Mouse (Mus musculus) heart, embryonic 11.5 days (tissue): ENCODE data around the gene Dip2a. TPM values are rescaled to one million over a fixed set of nuclear protein-coding genes. Genes with fewer than 3 reads are reported as not detected.
A peak's percentile ranks its signal among the peaks of the same experiment; 100 is the strongest.

Experiments
- ATAC-seq: fragments of 200-750 bp; cut with Nextera tagmentation; replicated peaks from 2 replicates; pipeline ENCODE4 v1.8.0; 2017; ENCODE audit warnings: moderate library complexity; ENCODE audit not compliant: insufficient number of reproducible peaks, low FRiP score, low TSS enrichment
- H3K27ac ChIP-seq: fragments of 300-500 bp; sonication (generic); 2 replicates; pipeline ENCODE4 v1.5.1; 2014; ENCODE audit warnings: mild to moderate bottlenecking, low read depth, low read length
- H3K27me3 ChIP-seq: fragments of 300-500 bp; sonication (generic); 2 replicates; pipeline ENCODE4 v1.6.1; 2014; ENCODE audit warnings: mild to moderate bottlenecking, low read length, mixed read lengths; ENCODE audit not compliant: control insufficient read depth, insufficient read depth
- H3K36me3 ChIP-seq: fragments of 300-500 bp; sonication (generic); 2 replicates; pipeline ENCODE4 v1.6.1; 2014; ENCODE audit warnings: mild to moderate bottlenecking, low read length, moderate library complexity, mixed read lengths; ENCODE audit not compliant: control insufficient read depth, insufficient read depth
- H3K4me1 ChIP-seq: fragments of 300-500 bp; sonication (generic); 2 replicates; pipeline ENCODE4 v1.6.1; 2014; ENCODE audit warnings: low read length; ENCODE audit not compliant: control insufficient read depth, insufficient read depth
- H3K4me2 ChIP-seq: fragments of 300-500 bp; sonication (generic); 2 replicates; pipeline ENCODE4 v1.6.1; 2014; ENCODE audit warnings: mild to moderate bottlenecking, moderate library complexity
- H3K4me3 ChIP-seq: fragments of 300-500 bp; sonication (generic); 2 replicates; pipeline ENCODE4 v1.5.1; 2014; ENCODE audit warnings: low read depth, low read length
- H3K9ac ChIP-seq: fragments of 300-500 bp; sonication (generic); 2 replicates; pipeline ENCODE4 v1.6.1; 2014; ENCODE audit warnings: mild to moderate bottlenecking, low read depth, low read length, moderate library complexity
- H3K9me3 ChIP-seq: fragments of 300-500 bp; sonication (generic); replicated peaks from 2 replicates; pipeline ENCODE4 v1.6.1; 2016; ENCODE audit warnings: low read length; ENCODE audit not compliant: control insufficient read depth
- WGBS: fragments of 180-500 bp; shearing (Covaris S2); extraction: QIAGEN DNeasy Blood & Tissue Kit; methylation state at CpG from one replicate; pipeline ENCODE4 v1.1.7; 2014; ENCODE audit not compliant: insufficient replicate concordance; 5-methylcytosine and 5-hydroxymethylcytosine counted together
- polyA plus RNA-seq: library from polyadenylated mRNA; unstranded; fragments of >200 nt; fragmentation: Nextera tagmentation; extraction: Ambion mirVana; gene quantifications from 2 replicates; pipeline ENCODE4 v1.2.1, GENCODE M21; 2014

Gene Dip2a
- polyA plus RNA-seq, 1 experiment from 2014 or later = 5.6 TPM

DNA sequence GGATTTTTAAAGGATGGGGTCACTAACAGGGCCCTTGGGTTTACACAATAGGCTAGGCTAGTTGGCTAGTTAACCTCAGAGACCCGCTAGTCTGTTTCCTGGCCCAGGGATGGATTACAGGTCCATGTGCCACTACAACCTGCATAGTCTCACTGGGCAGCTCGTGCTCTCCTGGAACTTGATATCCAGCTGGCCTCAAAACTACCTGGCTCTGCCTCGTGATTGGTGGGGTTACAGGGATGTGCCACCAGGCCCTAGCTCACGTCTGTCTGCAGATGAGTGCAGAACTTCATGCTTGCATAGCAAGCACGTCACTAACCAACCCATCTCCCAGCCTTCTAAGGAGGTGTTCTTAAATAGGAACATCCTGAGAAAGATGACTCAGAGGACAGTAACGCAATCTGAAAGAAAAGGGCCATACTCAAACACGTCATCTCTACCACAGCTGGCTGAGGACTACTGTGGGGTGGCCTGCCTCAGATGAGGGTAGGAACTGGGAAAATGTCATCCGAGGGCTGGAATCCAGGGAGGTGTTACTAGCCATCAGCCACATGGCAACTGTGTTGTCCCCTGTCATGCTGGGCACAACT lies 12.3 kb upstream of the Dip2a start:
- WGBS = 86% methylated on average over 8 of the region's 8 CpGs
- H3K27me3 ChIP-seq = no peaks in the 10 kb centered on the region
- H3K4me1 ChIP-seq = no peaks in the 10 kb centered on the region
- H3K36me3 ChIP-seq = peaks cover 12% of the 10 kb centered on the region
- no peak overlapping the region for H3K4me3 ChIP-seq
- H3K4me2 ChIP-seq = no peak overlapping the region
- H3K9me3 ChIP-seq = no peaks in the 10 kb centered on the region
- H3K9ac ChIP-seq = no peak overlapping the region
- no peak for ATAC-seq
- no peak overlapping the region for H3K27ac ChIP-seq

DNA sequence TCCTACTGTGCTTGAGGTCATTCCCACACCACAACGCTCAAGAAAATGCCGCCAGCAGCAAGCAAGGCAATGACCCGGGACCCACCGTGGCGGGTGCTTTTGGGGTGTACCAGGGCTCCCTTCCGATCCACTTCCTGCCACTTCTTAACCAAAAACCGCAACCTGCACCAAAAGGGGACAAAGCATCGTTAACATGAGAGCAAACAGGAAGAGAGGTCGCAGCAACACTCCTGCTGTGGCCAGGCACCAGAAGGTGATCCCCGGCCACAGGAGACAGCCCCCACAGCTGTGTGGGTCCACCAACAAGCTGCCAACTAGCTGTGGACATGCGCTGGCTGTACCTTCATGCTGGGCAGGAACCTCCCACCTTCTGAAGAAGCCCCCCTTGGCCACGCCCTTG lies 9.9 kb upstream of the Dip2a start:
- no peaks in the 10 kb centered on the region for H3K9me3 ChIP-seq
- peaks cover 23% of the 10 kb centered on the region for H3K36me3 ChIP-seq
- no peak for ATAC-seq
- no peak overlapping the region for H3K27ac ChIP-seq
- H3K4me3 ChIP-seq = no peak overlapping the region
- H3K9ac ChIP-seq = no peak overlapping the region
- 87% methylated on average over 12 of the region's 12 CpGs for WGBS
- no peak overlapping the region for H3K4me2 ChIP-seq
- H3K4me1 ChIP-seq = no peaks in the 10 kb centered on the region
- no peaks in the 10 kb centered on the region for H3K27me3 ChIP-seq

DNA sequence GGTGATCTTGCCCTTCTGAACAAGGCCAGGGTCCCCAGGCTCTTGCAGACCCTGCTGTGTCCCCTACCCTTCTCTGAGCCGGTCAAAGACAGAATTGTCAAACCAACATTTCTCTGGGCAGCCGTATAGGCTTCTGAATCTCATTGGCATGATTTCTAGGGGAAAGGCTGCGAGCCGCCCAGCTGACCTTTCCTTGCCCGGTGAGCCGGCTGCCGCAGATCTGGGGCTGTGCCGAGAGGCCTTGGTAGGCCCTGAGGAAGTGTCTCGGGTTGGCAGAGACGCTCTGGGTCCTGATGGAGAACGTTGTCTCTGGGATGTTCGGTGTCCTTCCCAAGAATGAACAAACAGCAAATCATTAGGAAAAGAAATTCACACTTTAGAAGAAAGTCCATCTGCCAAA lies 8.9 kb upstream of the Dip2a start:
- WGBS = 94% methylated on average over 12 of the region's 12 CpGs
- H3K36me3 ChIP-seq = peaks cover 23% of the 10 kb centered on the region

DNA sequence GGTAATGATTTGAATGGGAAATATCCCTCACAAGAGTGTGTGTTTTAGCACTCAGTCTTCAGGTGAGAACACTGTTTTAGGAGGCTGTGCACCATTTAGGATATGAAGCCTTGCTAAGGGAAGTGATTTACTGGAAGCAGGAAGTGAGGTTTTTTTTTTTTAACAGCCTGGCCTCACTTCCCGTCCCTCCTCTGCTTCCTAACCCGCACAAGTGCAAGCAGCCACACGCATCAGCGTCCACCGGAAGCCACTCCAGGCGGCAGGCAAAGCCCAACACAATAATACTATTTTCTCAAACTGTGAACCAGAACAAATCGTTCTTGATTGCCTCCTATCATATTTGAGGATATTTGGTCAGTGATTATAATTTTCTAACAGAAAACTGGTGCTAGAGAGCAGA lies 6.9 kb upstream of the Dip2a start:
- WGBS = 88% methylated on average over 7 of the region's 7 CpGs
- peak overlapping the region; percentile 35; the same call in 1 of the 2 replicates for H3K27ac ChIP-seq
- H3K36me3 ChIP-seq = peaks cover 23% of the 10 kb centered on the region
- H3K4me2 ChIP-seq = no peak overlapping the region
- H3K27me3 ChIP-seq = no peaks in the 10 kb centered on the region
- H3K9me3 ChIP-seq = no peaks in the 10 kb centered on the region
- H3K4me1 ChIP-seq = no peaks in the 10 kb centered on the region
- no peak for ATAC-seq
- no peak overlapping the region for H3K4me3 ChIP-seq
- no peak overlapping the region for H3K9ac ChIP-seq

More for the DNA sequence above, 8.9 kb upstream of the Dip2a start:
- Histone ChIP-seq H3K4me3 (no peak overlapping the region), H3K4me1 (no peaks in the 10 kb centered on the region), H3K9ac (no peak overlapping the region), H3K4me2 (no peak overlapping the region), H3K27me3 (no peaks in the 10 kb centered on the region), H3K9me3 (no peaks in the 10 kb centered on the region), H3K27ac (no peak overlapping the region)
- ATAC-seq = no peak

DNA sequence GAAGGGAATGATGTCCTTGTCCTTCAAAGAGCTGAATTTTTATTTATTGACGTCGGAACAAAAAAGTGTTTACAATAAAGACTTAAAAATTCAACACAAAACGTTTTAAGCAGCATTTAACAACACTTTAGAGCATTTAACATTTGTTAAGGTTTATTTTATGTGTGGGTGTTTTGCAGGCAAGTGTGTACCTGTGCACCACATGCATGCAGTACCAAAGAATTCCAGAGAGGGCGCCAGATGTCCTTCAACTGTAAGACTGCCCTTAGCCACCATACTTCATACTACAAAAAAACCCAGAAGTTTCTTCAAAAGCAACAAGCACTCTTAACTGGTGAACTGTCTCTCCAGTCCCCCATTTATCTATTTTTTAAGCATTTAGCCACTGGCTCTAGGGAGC lies 1.5 kb upstream of the Dip2a start:
- 4% methylated on average over 4 of the region's 4 CpGs for WGBS
- Histone ChIP-seq H3K4me3 (peak overlapping the region; percentile 78; the same call in 1 of the 2 replicates), H3K4me2 (peak overlapping the region; percentile 71), H3K9me3 (no peaks in the 10 kb centered on the region), H3K36me3 (peaks cover 12% of the 10 kb centered on the region), H3K27me3 (no peaks in the 10 kb centered on the region), H3K9ac (no peak overlapping the region), H3K27ac (no peak overlapping the region), H3K4me1 (peaks cover 12% of the 10 kb centered on the region)
- ATAC-seq = no peak

DNA sequence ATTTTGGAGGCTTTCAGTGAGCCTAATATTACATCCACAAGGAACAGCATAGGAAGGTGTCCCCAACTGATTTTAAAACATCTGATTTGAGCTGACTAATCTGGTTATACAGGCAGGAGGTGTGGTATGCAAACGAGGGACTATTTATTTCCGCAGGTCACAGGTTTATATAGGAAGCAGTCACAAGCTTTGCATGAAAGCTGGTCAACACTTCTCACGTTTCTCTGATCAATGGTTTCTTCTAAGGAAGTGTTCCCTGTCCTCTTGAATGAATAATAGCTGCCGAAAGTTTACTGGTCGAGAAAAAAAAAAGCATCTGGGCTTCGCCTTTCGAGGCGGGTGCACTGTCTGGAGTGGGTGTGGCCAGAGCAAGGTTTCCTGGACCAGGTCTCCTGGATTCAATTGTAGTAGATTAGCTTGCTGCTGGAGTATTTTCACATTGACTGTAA lies 976 bp upstream of the Dip2a start:
- H3K9me3 ChIP-seq = no peaks in the 10 kb centered on the region
- peak overlapping the region; percentile 78 for H3K4me3 ChIP-seq
- H3K27me3 ChIP-seq = no peaks in the 10 kb centered on the region
- H3K4me2 ChIP-seq = peak overlapping the region; percentile 71
- H3K4me1 ChIP-seq = peaks cover 12% of the 10 kb centered on the region
- H3K36me3 ChIP-seq = peaks cover 8% of the 10 kb centered on the region
- H3K27ac ChIP-seq = no peak overlapping the region
- 15% methylated on average over 8 of the region's 8 CpGs for WGBS
- H3K9ac ChIP-seq = no peak overlapping the region
- ATAC-seq = no peak

DNA sequence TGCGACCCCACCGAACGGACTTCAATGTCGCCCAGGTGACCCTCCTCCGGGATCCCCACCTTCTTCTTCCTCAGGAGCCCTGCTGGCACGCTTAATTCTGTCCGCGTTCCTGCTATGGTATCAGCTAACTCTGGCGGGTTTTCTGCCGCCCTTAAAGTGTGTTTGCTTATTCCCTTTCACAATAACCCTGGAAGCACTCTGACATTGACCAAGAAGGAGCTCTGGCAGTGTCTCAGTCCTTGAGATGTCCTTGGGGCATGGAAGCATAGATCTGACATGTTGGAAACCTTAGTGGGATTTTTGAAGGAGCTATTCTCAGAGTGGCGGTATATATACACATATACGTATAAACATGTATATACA lies 430 bp upstream of the Dip2a start:
- peak overlapping the region; percentile 64 for H3K9ac ChIP-seq
- H3K36me3 ChIP-seq = peaks cover 3% of the 10 kb centered on the region
- 9% methylated on average over 8 of the region's 12 CpGs for WGBS
- H3K4me1 ChIP-seq = peaks cover 12% of the 10 kb centered on the region
- peak overlapping the region; percentile 71 for H3K4me2 ChIP-seq
- H3K27me3 ChIP-seq = no peaks in the 10 kb centered on the region
- H3K4me3 ChIP-seq = peak overlapping the region; percentile 78
- H3K9me3 ChIP-seq = no peaks in the 10 kb centered on the region
- peak overlapping the region; percentile 75 for H3K27ac ChIP-seq
- peak; percentile 9; the same call in 1 of the 2 replicates for ATAC-seq

DNA sequence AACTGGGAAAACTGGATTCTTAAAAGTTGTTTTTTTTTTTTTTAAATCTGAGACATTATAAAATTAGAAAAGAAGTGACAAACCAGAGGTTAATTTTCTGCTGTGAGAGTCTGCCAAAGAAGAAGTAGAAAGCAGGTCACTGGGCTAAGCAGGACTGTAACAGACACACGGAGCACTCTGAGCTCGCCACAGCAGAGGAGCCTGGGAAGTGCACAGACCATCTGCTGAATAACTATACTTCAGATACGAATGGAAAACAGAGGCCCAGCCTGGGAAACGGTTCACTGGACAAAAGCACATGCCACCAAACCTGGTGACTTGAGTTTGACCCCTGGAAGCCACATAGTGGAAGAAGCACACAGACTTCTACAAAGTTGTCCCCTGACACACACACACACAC lies 10.7 kb downstream of the Dip2a start:
- H3K36me3 ChIP-seq = no peaks in the 10 kb centered on the region
- no peaks in the 10 kb centered on the region for H3K27me3 ChIP-seq
- 47% methylated on average over 4 of the region's 4 CpGs for WGBS
- no peak overlapping the region for H3K27ac ChIP-seq
- no peaks in the 10 kb centered on the region for H3K9me3 ChIP-seq
- H3K4me2 ChIP-seq = no peak overlapping the region
- H3K9ac ChIP-seq = no peak overlapping the region
- no peak overlapping the region for H3K4me3 ChIP-seq
- H3K4me1 ChIP-seq = peaks cover 13% of the 10 kb centered on the region
- no peak for ATAC-seq

DNA sequence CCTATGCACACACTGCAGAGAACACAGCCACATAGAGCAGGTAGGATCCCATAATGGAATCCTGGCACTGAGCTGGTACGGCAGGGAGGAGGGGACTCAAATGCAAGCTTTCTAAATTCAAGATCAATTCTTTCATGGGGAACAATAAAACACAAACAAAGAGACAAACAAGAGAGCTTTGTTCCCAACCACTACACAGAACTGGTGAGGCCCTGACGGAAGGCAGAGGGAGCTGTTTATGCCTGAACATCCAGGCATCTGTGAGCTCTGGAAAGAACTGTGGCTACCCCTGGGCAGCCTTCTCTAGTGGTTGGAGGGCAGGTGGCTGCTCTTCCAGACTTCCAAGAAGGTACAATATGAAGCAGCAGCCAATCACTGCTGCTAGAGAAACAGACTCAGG lies 13.1 kb downstream of the Dip2a start:
- H3K4me3 ChIP-seq = no peak overlapping the region
- ATAC-seq = no peak
- H3K4me1 ChIP-seq = peaks cover 19% of the 10 kb centered on the region
- H3K27ac ChIP-seq = no peak overlapping the region
- WGBS = 87% methylated on average over 2 of the region's 2 CpGs
- no peaks in the 10 kb centered on the region for H3K9me3 ChIP-seq
- H3K4me2 ChIP-seq = no peak overlapping the region
- no peaks in the 10 kb centered on the region for H3K27me3 ChIP-seq
- no peaks in the 10 kb centered on the region for H3K36me3 ChIP-seq
- no peak overlapping the region for H3K9ac ChIP-seq
